Comparison of ENCODE assay signal across 18 mouse cellular contexts in genomic region chr11:119509165-119509776, GRCm38 (mm10). TPM values are rescaled to one million over a fixed set of nuclear protein-coding genes. Genes with fewer than 3 reads are reported as not detected.
A peak's percentile ranks its signal among the peaks of the same experiment; 100 is the strongest.
DNase-seq lines count a peak whose midpoint lies in the region; ATAC-seq and TF ChIP-seq lines count a peak whose summit lies in the region.
"Had no signal": no experiment of that assay in that cellular context is flagged by ENCODE, and none has a peak within 500 bp of the region (broad histone marks: within the 10 kb centered on the region; RNA-seq: fewer than 3 reads in every experiment).

No protein-coding gene starts in this region.

- intact Hi-C loops in left cerebral cortex, adult 2 months (cut with DNase I) = loop anchor here (5.0 to 10.0 kb wide), 2 partner anchors 93 to 276 kb away; partner anchors contain the start of gene Rptor

- no peak overlapping the region for H3K4me2 ChIP-seq in forebrain, embryonic 13.5 days
- H3K4me2 ChIP-seq in neural tube, embryonic 14.5 days (ENCODE audit: low read depth, low read length) = no peak overlapping the region
- H3K4me2 ChIP-seq: limb, embryonic 15.5 days; lung, embryonic 15.5 days; stomach, embryonic 15.5 days had no signal

- no peak overlapping the region for H3K9ac ChIP-seq in forebrain, embryonic 13.5 days
- no peak overlapping the region for H3K9ac ChIP-seq in neural tube, embryonic 14.5 days (replicated peaks; ENCODE audit: low read depth, low read length)
- H3K9ac ChIP-seq: limb, embryonic 15.5 days; lung, embryonic 15.5 days; stomach, embryonic 15.5 days had no signal

- WGBS in forebrain, embryonic 13.5 days = 42% methylated on average over 5 of the region's 5 CpGs
- 61% methylated on average over 5 of the region's 5 CpGs for WGBS in midbrain, embryonic 10.5 days
- WGBS in neural tube, embryonic 14.5 days = 17% methylated on average over 5 of the region's 5 CpGs

- H3K9me3 ChIP-seq in forebrain, embryonic 13.5 days (replicated peaks) = no peaks in the 10 kb centered on the region
- H3K9me3 ChIP-seq in midbrain, embryonic 10.5 days (replicated peaks) = no peaks in the 10 kb centered on the region
- H3K9me3 ChIP-seq in neural tube, embryonic 14.5 days (ENCODE audit: control insufficient read depth, low read length) = no peaks in the 10 kb centered on the region
- H3K9me3 ChIP-seq: limb, embryonic 15.5 days; lung, embryonic 15.5 days; megakaryocyte, embryonic 14.5 days; stomach, embryonic 15.5 days had no signal

- peak; percentile 57 for ATAC-seq in forebrain, embryonic 13.5 days
- ATAC-seq in neural tube, embryonic 14.5 days (ENCODE audit: low read depth) = 0 out of 2 replicates have a peak, but pooled peaks have one; percentile 36
- ATAC-seq: intestine, embryonic 16.5 days had no signal

- no peaks in the 10 kb centered on the region for H3K27me3 ChIP-seq in forebrain, embryonic 13.5 days
- peaks cover 10% of the 10 kb centered on the region for H3K27me3 ChIP-seq in midbrain, embryonic 10.5 days (ENCODE audit: low read depth, poor library complexity, severe bottlenecking)
- H3K27me3 ChIP-seq in neural tube, embryonic 14.5 days (ENCODE audit: control insufficient read depth, insufficient read depth, low read length) = no peaks in the 10 kb centered on the region

- no peak for TF ChIP-seq CTCF in left cerebral cortex, adult 2 months (IDR thresholded peaks at IDR 0.05)

- no peak for DNase-seq in left cerebral cortex, adult 2 months (ENCODE audit: extremely low spot score in 1 of 2, low spot score in 2 of 2)
- DNase-seq in left cerebral cortex, adult 18-20 months (ENCODE audit: low spot score in 2 of 2) = no peak
- DNase-seq in midbrain, embryonic 10.5 days (ENCODE audit: low spot score) = no peak
- no peak for DNase-seq in right cerebral cortex, postnatal 10 days (ENCODE audit: low spot score in 2 of 2)
- DNase-seq in lung, postnatal 14 days = no peak
- DNase-seq in T-cell, adult 2 months (ENCODE audit: low spot score) = no peak
- DNase-seq: adrenal gland, adult 2 months; gastrocnemius, postnatal 14 days; kidney, postnatal 25 days; thymus, postnatal 36 days had no signal

- peaks cover 51% of the 10 kb centered on the region for H3K4me1 ChIP-seq in forebrain, embryonic 13.5 days
- H3K4me1 ChIP-seq in midbrain, embryonic 10.5 days = peaks cover 36% of the 10 kb centered on the region
- H3K4me1 ChIP-seq in neural tube, embryonic 14.5 days (ENCODE audit: control insufficient read depth, insufficient read depth, low read length) = peaks cover 4% of the 10 kb centered on the region
- H3K4me1 ChIP-seq: lung, embryonic 15.5 days; stomach, embryonic 15.5 days had no signal

- H3K27ac ChIP-seq in left cerebral cortex, adult 2 months = peak overlapping the region; percentile 80
- H3K27ac ChIP-seq in forebrain, embryonic 13.5 days = peak overlapping the region; percentile 83
- peak overlapping the region; percentile 50; the same call in 1 of the 2 replicates for H3K27ac ChIP-seq in midbrain, embryonic 10.5 days (replicated peaks)
- peak overlapping the region; percentile 28; the same call in 1 of the 2 replicates for H3K27ac ChIP-seq in neural tube, embryonic 14.5 days (ENCODE audit: low read depth, low read length)
- H3K27ac ChIP-seq: limb, embryonic 15.5 days; lung, embryonic 15.5 days; stomach, embryonic 15.5 days had no signal

- H3K36me3 ChIP-seq in forebrain, embryonic 13.5 days (ENCODE audit: poor library complexity, severe bottlenecking) = peaks cover 43% of the 10 kb centered on the region
- H3K36me3 ChIP-seq in midbrain, embryonic 10.5 days = peaks cover 48% of the 10 kb centered on the region
- H3K36me3 ChIP-seq in neural tube, embryonic 14.5 days (ENCODE audit: control insufficient read depth, insufficient read depth, low read length) = peaks cover 9% of the 10 kb centered on the region

- H3K4me3 ChIP-seq in left cerebral cortex, adult 2 months = no peak overlapping the region
- H3K4me3 ChIP-seq in forebrain, embryonic 13.5 days = no peak overlapping the region
- no peak overlapping the region for H3K4me3 ChIP-seq in midbrain, embryonic 10.5 days
- H3K4me3 ChIP-seq in neural tube, embryonic 14.5 days (ENCODE audit: low read depth, low read length) = no peak overlapping the region
- H3K4me3 ChIP-seq: erythroblast, embryonic 14.5 days; limb, embryonic 15.5 days; lung, embryonic 15.5 days; megakaryocyte, embryonic 14.5 days; stomach, embryonic 15.5 days had no signal

RNA-seq across cellular contexts. Expression of gene Endov, which starts 18.1 kb away (rescaled TPM):
- 10 to 100 TPM; 31.3 to 35.3 TPM for total RNA-seq in left cerebral cortex, adult 2 months (2021)
- 10 to 100 TPM; 32.2 to 35.1 TPM for total RNA-seq in left cerebral cortex, adult 18-20 months (2021)
- 18.7 TPM in 2 replicates for polyA plus RNA-seq in forebrain, embryonic 13.5 days (2015; fragmentation: Nextera tagmentation; extraction: Ambion mirVana)
- 21.6 and 27.6 TPM in 2 replicates for polyA plus RNA-seq in midbrain, embryonic 10.5 days (2016; fragmentation: Nextera tagmentation; extraction: Ambion mirVana)
- 12.7 and 13.8 TPM in 2 replicates for polyA plus RNA-seq in neural tube, embryonic 14.5 days (2014; fragmentation: Nextera tagmentation; extraction: Ambion mirVana)

RNA-seq across cellular contexts. Expression of gene Nptx1, which starts 38.3 kb away (rescaled TPM):
- total RNA-seq in left cerebral cortex, adult 2 months (2021) = 100 to 1,000 TPM; 247 to 272 TPM
- 100 to 1,000 TPM; 226 to 265 TPM for total RNA-seq in left cerebral cortex, adult 18-20 months (2021)
- 4.1 and 4.7 TPM in 2 replicates for polyA plus RNA-seq in forebrain, embryonic 13.5 days (2015; fragmentation: Nextera tagmentation; extraction: Ambion mirVana)
- polyA plus RNA-seq in midbrain, embryonic 10.5 days (2016; fragmentation: Nextera tagmentation; extraction: Ambion mirVana) = 1.1 and 1.6 TPM in 2 replicates
- 23.7 and 27.4 TPM in 2 replicates for polyA plus RNA-seq in neural tube, embryonic 14.5 days (2014; fragmentation: Nextera tagmentation; extraction: Ambion mirVana)
- polyA plus RNA-seq: erythroblast, embryonic 14.5 days had no signal

Comparison
In these comparisons a context has a peak if more than half of its experiments do, and no peak if none do; other contexts are left out.
1. H3K27ac ChIP-seq: peak in every context shown above with its lines; median percentile 83 in forebrain, embryonic 13.5 days; 80 in left cerebral cortex, adult 2 months; 50 in midbrain, embryonic 10.5 days; 28 in neural tube, embryonic 14.5 days.